Mouse (Mus musculus): Measurements from ENCODE around the gene Chek1.

DNA sequence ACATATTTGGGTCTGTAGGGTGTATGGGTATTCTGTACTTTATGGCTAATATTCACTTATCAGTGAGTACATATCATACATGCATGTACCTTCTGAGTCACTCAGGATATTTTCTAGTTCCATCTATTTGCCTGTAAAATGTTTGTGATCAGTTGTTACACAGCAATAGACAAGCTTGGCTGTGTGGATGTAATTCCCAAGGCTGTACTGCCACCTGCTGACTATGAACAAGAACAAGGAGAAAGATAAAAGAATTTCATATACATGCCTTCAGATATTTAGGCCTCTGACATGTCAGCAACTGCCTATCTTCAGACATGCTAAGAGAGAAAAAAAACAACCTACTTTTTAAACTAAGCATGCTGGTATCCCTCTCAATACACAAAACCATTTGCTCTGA is 39.5 kb downstream of the Chek1 start:
- peak; percentile 51 for TF ChIP-seq CTCF (IDR thresholded peaks at IDR 0.05; ENCODE audit: low read depth)
- no peak for TF ChIP-seq EP300 (IDR thresholded peaks at IDR 0.05; ENCODE audit: low read depth)
